Mouse (Mus musculus) heart, adult 2 months (tissue): ENCODE measurements around the gene Atrnl1.

Source experiments
- CTCF ChIP-seq: fragments of 200-600 bp; IDR thresholded peaks from 2 replicates; pipeline ENCODE4 v1.8.1; 2022; ENCODE audit warnings: antibody characterized with exemption, mild to moderate bottlenecking, moderate library complexity
- EP300 ChIP-seq: fragments of 200-500 bp; IDR thresholded peaks from 2 replicates; pipeline ENCODE4 v1.6.1; 2011; ENCODE audit warnings: low read depth, low read length, control low read depth; ENCODE audit not compliant: insufficient read depth
- POLR2A ChIP-seq: fragments of 200-500 bp; IDR thresholded peaks from 2 replicates; pipeline ENCODE4 v1.6.1; 2011; ENCODE audit warnings: mild to moderate bottlenecking, low read depth, low read length, control low read depth; ENCODE audit not compliant: insufficient read depth

DNA sequence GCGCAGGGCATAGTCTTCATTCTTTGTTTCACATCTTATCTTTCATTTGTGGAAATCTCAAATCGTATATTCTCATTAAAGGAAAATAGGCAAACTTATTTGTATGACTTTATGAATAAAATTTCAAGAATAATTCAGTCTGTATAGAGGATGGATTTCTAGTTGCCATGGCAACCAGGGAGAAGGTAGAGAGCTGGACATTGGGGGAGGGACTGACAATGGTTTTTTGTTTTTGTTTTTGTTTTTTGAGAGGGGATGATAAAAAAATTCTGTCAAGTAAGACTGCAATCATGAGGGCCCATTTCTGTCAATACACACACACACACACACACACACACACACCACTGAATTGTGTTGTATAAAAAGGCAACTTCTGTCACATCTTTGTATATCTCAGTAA is 114.5 kb downstream of the Atrnl1 start:
- no peak for TF ChIP-seq CTCF
- no peak for TF ChIP-seq EP300
- TF ChIP-seq POLR2A, result no peak
